Comparison of ENCODE assay signal across 10 mouse cellular contexts in genomic region chr9:57774168-57774567, GRCm38 (mm10). TPM values are rescaled to one million over a fixed set of nuclear protein-coding genes. Genes with fewer than 3 reads are reported as not detected.
DNase-seq lines count a peak whose midpoint lies in the region; ATAC-seq and TF ChIP-seq lines count a peak whose summit lies in the region.
"Had no signal": no experiment of that assay in that cellular context is flagged by ENCODE, and none has a peak within 500 bp of the region (broad histone marks: within the 10 kb centered on the region; RNA-seq: fewer than 3 reads in every experiment).

No protein-coding gene starts in this region.

- TF ChIP-seq POLR2A in liver, adult 2 months (IDR thresholded peaks at IDR 0.05; ENCODE audit: extremely low read depth, insufficient read depth, low read length) = no peak

- H3K4me2 ChIP-seq in heart, embryonic 12.5 days = no peak overlapping the region
- H3K4me2 ChIP-seq: neural tube, embryonic 15.5 days had no signal

- 14% methylated on average over 1 of the region's 1 CpGs for WGBS in heart, embryonic 12.5 days
- 0% methylated on average over 1 of the region's 1 CpGs for WGBS in liver, adult 2 months

- H3K4me1 ChIP-seq in heart, embryonic 12.5 days (replicated peaks) = peaks cover 41% of the 10 kb centered on the region
- H3K4me1 ChIP-seq in liver, adult 2 months (ENCODE audit: control insufficient read depth, insufficient read depth, low read length) = no peaks in the 10 kb centered on the region
- H3K4me1 ChIP-seq: neural tube, embryonic 15.5 days had no signal

- intact Hi-C loops in left cerebral cortex, postnatal 25 days (cut with DNase I) = no loop called here

- no peak for ATAC-seq in heart, embryonic 12.5 days (ENCODE audit: insufficient number of reproducible peaks, low FRiP score)

- no peak overlapping the region for H3K9ac ChIP-seq in heart, embryonic 12.5 days
- no peak overlapping the region for H3K9ac ChIP-seq in liver, adult 2 months (ENCODE audit: low read depth, low read length)
- H3K9ac ChIP-seq: neural tube, embryonic 15.5 days had no signal

- TF ChIP-seq CTCF in liver, adult 2 months (IDR thresholded peaks at IDR 0.05; ENCODE audit: low read depth, low read length) = 0 out of 2 replicates have a peak, but pooled peaks have one; percentile 11

- peak overlapping the region; percentile 35; the same call in 1 of the 2 replicates for H3K27ac ChIP-seq in heart, embryonic 12.5 days (ENCODE audit: poor library complexity, severe bottlenecking)
- H3K27ac ChIP-seq in liver, adult 2 months (replicated peaks; ENCODE audit: insufficient read depth, low read depth, low read length) = no peak overlapping the region
- H3K27ac ChIP-seq: macrophage; neural tube, embryonic 15.5 days had no signal

- no peaks in the 10 kb centered on the region for H3K27me3 ChIP-seq in heart, embryonic 12.5 days (replicated peaks)
- no peaks in the 10 kb centered on the region for H3K27me3 ChIP-seq in liver, adult 2 months (ENCODE audit: control insufficient read depth, insufficient read depth, low read length)
- H3K27me3 ChIP-seq: neural tube, embryonic 15.5 days had no signal

- peaks cover 4% of the 10 kb centered on the region; the same call in 1 of the 2 replicates for H3K36me3 ChIP-seq in heart, embryonic 12.5 days
- H3K36me3 ChIP-seq in liver, adult 2 months (ENCODE audit: control insufficient read depth, insufficient read depth, low read length) = no peaks in the 10 kb centered on the region
- H3K36me3 ChIP-seq: neural tube, embryonic 15.5 days had no signal

- no peaks in the 10 kb centered on the region for H3K9me3 ChIP-seq in heart, embryonic 12.5 days (replicated peaks)
- H3K9me3 ChIP-seq: neural tube, embryonic 15.5 days had no signal

- no peak overlapping the region for H3K4me3 ChIP-seq in heart, embryonic 12.5 days
- no peak overlapping the region for H3K4me3 ChIP-seq in liver, adult 2 months (ENCODE audit: insufficient read depth, low read depth, low read length)
- H3K4me3 ChIP-seq: neural tube, embryonic 15.5 days had no signal

- DNase-seq in heart, adult 9 months (ENCODE audit: low spot score in 2 of 2) = no peak
- peak; percentile 65 for DNase-seq in thymus, postnatal 0 days (ENCODE audit: low spot score)
- no peak for DNase-seq in thymus, adult 18-20 months
- DNase-seq in liver, adult 2 months (ENCODE audit: extremely low read depth, low read depth, low spot score) = peak; percentile 60
- DNase-seq in natural killer cell, adult 2 months (ENCODE audit: low spot score in 2 of 2) = no peak
- no peak for DNase-seq in cerebellum, postnatal 14 days
- no peak for DNase-seq in left cerebral cortex, postnatal 25 days (ENCODE audit: low spot score in 2 of 2)

- no peaks in the 10 kb centered on the region for H3K79me2 ChIP-seq in liver, adult 2 months (ENCODE audit: control insufficient read depth, insufficient read depth, low read length)

RNA-seq across cellular contexts. Expression of gene Clk3, which starts 8.5 kb away (rescaled TPM):
- 67.0 and 68.1 TPM in 2 replicates for polyA plus RNA-seq in heart, embryonic 12.5 days (2016; fragmentation: Nextera tagmentation; extraction: Ambion mirVana)
- polyA plus RNA-seq in thymus, postnatal 0 days (2015; fragmentation: Nextera tagmentation; extraction: Ambion mirVana) = 211 and 221 TPM in 2 replicates
- 32.5 and 55.3 TPM in 2 replicates for total RNA-seq in liver, adult 2 months (2014; rRNA removed)
- 45.8 and 48.1 TPM in 2 replicates for polyA plus RNA-seq in liver, adult 2 months (2012; rRNA removed)
- 10 to 100 TPM; 75.3 to 76.6 TPM for total RNA-seq in left cerebral cortex, postnatal 25 days (2021)

Comparison
In these comparisons a context has a peak if more than half of its experiments do, and no peak if none do; other contexts are left out.
1. DNase-seq: peak in thymus, postnatal 0 days (single experiment) and liver, adult 2 months (single experiment); none in heart, adult 9 months (0 of 2), thymus, adult 18-20 months (0 of 2), natural killer cell, adult 2 months (0 of 2), cerebellum, postnatal 14 days (0 of 2) and left cerebral cortex, postnatal 25 days (0 of 2).